Mouse (Mus musculus): ENCODE data around the gene Taok2. TPM values are rescaled to one million over a fixed set of nuclear protein-coding genes. Genes with fewer than 3 reads are reported as not detected.

The Taok2 gene
- total RNA-seq, 2 experiments from 2014 or later, result 156 to 160 TPM

DNA sequence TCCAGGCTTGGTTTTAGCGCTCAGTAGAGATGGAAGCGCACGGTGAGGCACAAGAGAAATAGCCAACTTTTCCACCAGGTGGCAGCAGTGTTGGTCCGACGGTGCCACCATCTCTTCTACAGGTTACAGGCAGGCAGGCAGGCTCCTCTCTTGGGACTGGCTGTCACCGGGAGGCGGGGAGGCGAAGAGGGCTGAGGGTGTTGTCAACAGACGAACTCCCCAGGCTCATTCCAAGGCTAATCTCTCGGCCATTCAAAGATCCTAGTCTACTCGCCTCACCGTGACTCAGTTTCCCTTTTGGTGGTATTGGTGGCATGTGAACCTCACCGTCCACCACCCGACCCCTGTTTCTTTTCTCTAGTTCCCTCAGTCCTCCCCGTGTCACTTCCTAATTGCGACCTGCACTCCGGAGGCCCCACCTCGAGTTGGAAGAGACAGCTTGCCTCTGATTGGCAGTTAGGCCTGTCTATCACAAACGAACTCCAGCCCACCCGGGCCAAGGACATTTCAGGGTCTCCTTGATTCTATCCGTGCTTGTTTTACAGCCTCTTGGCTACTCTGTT lies 52.4 kb downstream of the Taok2 start:
- DNase-seq (ENCODE audit: low spot score in 2 of 2), result peak; percentile 72 to 86

DNA sequence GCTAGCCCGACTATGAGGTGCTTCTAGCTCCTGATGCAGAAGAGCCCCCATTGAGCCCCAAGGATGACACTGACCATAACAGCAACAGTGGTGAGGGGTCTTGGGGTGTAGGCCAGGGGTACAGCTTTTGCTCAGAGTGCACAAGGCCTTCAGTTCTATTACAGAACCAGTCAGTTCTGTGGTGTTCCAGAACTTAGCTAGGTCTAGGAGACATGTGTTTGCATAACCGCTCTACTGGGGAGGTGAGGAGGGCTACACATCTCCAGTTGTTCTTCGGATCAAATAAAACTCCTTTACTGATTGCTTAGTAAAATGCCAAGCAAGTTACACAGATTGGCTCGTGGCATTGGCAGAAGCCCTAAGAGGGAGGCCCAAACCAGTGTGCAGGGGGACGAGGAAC lies 53.0 kb downstream of the Taok2 start, which contains the start of gene 4930451I11Rik:
Gene 4930451I11Rik, minus strand, starts transcription at position 101 of the 400 bp plus-strand sequence.
- no peak for DNase-seq (ENCODE audit: low spot score in 2 of 2)

DNA sequence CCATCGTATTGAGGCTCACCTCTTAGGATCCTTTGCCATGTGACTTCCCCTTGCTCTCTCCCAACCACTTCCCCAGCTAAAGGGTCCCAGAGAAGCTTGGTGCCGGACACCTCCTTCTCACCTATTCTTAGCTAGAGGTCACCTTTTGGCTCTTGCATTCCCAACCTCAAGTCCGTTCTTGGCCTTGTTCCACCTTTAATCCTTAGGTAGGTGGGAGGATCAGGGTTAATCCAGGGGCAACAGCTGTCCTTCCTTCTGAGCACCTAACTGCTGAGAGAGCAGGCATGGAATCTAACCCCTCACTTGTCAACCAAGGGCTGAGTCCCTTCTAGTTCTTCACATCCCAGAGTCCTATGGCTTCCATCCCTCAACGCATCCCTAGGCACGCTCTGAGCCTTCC lies 58.6 kb downstream of the Taok2 start:
- no peak for DNase-seq (ENCODE audit: low spot score in 2 of 2)

DNA sequence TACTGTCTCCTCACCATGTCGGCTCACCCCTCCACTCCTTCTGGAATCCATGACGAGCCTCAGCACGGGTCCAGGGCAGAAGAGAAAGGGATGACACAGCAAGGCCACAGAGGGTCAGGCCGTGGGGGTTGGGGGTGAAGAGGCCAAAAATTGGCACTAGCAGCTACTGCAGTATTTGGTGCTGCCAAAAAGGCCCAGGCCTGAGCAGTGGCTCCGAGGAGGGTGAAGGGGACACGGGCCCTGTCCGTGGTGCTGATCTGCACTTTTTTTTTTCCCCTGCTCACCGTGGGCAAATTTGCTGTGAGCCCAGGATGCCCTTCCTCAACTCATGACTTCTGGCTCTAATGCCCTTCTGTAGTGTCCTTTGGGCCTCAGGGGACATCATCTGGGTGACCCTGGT lies 59.1 kb downstream of the Taok2 start:
- DNase-seq (ENCODE audit: low spot score in 2 of 2), result no peak

DNA sequence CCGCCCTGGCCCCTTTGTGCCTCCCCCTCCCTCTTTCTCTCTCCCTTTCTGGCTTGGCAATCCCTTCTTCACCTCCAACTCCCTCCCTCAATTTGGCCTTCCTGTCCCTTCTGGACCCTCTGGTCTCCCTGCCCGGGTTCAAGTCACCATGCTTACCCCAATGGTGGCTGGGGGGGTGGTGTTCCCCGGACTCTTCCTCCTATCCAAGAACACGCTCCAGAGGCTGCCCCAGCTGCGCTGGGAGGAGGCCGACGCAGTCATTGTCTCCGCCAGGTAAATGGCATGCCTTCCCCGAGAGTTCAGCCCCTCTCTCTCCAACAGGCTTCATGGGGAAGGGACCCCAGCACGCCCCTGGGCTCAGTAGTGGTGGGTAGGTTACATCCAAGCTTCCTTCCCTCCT lies 60.6 kb downstream of the Taok2 start:
- DNase-seq (ENCODE audit: low spot score in 2 of 2), result no peak

DNA sequence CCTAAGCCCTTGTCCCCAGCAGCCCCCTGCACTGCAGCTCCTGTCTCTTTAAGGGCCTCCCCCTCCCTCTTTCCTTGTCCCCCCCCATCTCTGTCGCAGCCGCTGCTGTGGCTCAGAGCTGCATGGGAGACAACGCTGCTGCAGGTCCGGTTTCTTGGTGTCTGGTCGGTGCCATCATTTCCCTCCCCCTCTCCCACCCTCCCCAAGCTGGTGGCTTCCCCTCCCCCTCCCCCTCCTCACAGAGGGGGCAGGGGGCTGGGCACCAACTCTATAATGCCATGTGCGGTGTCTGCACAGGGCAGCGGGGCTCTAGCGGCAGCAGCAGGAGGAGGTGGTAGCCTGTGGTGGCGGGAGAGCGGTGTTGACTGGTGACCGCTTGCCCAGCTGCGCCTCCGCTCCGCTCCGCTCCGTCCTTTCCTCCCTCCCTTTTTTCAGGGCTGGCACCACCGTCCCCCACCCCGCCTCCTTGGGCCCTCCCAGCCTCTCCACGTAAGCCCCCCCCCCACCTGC lies 61.2 kb downstream of the Taok2 start:
- no peak for DNase-seq (ENCODE audit: low spot score in 2 of 2)

DNA sequence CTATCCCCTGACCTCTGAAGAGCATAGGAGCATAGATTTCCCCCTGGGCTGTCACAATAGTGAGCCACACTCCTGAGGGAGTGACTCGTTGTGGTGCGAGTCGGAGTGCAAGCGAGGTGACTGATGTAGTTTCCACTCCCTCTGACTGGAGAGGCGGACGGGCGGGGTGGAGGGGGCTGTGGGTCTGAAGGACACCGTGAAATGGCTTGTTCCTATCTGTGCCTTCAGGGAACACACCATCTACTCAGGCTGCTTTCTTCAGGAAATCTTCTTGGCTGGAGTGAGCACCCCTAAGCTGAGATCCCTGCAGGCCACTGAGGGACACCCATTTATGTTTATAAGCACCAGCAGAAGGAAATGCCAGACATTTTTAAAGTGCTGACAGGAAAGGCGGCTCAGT lies 61.8 kb downstream of the Taok2 start:
- no peak for DNase-seq (ENCODE audit: low spot score in 2 of 2)

DNA sequence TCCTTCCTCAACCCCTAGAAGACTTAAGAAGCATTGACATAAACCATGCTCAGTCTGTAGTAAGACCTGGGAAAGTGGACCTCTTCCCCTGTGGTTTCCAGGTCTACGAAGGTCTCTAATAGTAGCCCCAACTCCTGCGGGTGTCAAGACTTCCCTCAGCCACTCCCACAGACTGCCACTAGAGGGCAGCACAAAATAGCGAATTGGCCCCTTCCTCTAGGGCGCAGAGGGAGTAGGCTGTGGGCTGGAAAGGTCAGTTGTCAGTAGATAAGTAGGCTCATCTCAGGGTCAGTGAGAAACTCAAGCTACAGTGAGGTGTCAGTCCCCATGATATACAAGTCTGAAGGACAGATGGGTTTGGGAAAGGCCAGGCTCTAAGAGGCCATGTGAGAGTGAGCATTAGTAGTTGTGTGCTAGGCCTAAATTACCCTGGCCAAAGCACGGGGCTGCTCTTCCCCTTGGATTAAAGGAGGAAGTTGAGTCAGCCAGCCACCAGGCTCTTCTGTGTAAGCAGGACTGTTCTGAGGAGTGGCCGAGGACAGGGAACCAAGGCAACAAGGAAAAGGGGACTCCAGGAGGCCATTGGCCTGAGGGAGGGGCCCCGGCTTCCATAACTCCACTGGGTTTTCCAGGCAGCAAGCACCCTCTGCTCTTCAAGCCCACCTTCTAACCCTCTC lies 62.5 kb downstream of the Taok2 start:
- peak; percentile 56 to 85 for DNase-seq (ENCODE audit: low spot score in 2 of 2)

DNA sequence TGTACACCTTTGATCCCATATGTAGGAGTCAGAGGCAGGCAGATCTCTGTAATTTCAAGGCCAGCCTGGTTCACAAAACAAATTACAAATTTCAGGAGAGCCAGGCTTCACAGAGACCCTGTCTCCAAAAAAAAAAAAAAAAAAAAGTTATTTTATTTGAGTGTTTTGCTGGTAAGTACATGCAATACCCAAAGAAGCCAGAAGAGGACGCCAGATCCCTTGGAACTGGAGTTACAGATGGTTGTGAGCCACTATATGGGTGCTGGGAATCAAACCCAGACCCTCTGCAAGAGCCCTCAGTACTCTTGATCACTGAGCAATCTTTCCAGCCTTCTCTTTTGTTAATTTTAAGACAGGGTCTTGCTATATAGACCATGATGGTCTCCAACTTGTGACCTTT lies 65.7 kb downstream of the Taok2 start:
- no peak for DNase-seq (ENCODE audit: low spot score in 2 of 2)

DNA sequence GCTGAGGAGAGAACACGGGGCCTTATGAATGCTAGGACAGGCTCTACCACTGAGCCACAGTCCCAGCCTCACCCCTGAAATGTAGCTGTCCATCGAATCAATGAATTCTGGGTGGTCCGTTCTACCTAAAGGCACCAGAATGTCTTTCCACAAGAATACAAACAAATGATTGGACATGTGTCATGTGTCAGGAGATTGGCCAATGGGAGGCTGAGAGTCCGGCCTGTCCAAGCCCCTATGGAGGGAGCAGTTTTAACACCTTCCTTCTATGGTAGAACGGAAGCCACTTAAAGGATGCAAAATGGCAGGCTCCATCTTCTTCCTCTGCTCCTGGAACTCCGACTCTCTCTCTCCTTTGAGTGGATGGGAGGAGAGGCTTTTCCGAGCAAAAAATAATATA lies 66.9 kb downstream of the Taok2 start:
- DNase-seq (ENCODE audit: low spot score in 2 of 2), result no peak

DNA sequence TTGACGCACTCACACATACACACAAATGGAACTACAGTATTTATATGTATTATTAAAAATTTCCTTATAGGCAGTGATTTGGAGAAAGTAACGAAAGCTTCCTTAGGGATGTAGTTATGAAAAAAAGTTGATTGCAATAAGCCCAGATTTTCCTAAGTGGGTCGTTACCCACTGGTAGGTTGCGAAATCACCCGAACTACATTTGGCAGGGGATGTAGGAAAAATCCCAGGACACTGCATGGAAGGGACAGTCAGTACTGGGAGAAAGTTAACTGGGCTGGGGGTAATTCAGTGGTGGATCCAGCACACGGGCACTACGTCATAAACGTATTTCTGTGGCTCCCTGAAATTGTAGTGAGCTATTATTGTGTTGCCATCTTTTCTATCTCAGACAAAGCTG lies 68.0 kb downstream of the Taok2 start:
- no peak for DNase-seq (ENCODE audit: low spot score in 2 of 2)

DNA sequence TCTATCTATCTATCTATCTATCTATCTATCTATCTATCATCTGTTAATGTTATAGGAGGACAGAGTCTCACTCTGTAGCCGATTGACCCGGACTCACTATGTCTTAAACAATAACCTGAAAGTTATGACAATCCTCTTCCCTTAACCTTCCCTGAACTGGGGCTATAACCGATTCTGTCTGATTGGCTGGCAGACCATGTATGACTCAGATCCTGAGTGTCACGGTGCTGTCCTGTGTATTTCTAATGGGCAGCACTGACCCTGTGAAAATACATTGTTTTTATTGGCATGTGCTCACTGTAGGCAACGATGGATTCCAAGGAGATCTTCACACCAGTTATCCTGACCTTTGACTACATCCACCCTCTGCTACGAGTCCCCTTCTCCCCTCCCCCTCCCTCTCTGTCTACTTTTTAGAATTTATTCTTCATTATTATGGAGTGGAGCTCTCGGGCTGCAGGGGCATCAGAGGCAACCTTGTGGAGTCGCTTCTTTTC lies 68.7 kb downstream of the Taok2 start:
- no peak for DNase-seq (ENCODE audit: low spot score in 2 of 2)

Other genes starting within 250 kb of the Taok2 start
- gene Sgf29, start 235.4 kb downstream of the Taok2 start, total RNA-seq (2021), result 10 to 100 TPM; 26.1 to 33.5 TPM
- gene Sult1a1, start 208.3 kb downstream of the Taok2 start, total RNA-seq (2021), result 10 to 100 TPM in 1 of 2 experiments, 1 to 10 TPM in 1; 9.5 to 11.6 TPM
- 100 to 1,000 TPM; 105 to 106 TPM for gene Bola2, start 189.3 kb downstream of the Taok2 start, total RNA-seq (2021)
- gene Slx1b, start 188.9 kb downstream of the Taok2 start, total RNA-seq (2021), result 10 to 100 TPM; 17.3 to 17.4 TPM
- gene Coro1a, start 176.9 kb downstream of the Taok2 start, total RNA-seq (2021), result 100 to 1,000 TPM; 121 to 122 TPM
- 100 to 1,000 TPM; 174 to 194 TPM for gene Mapk3, start 125.1 kb downstream of the Taok2 start, total RNA-seq (2021)
- 1 to 10 TPM; 2.2 to 4.6 TPM for gene Gdpd3, start 118.4 kb downstream of the Taok2 start, total RNA-seq (2021)
- 100 to 1,000 TPM; 286 to 300 TPM for gene Ypel3, start 107.7 kb downstream of the Taok2 start, total RNA-seq (2021)
- under 1 TPM; 0.56 to 0.64 TPM for gene Tbx6, start 103.2 kb downstream of the Taok2 start, total RNA-seq (2021)
- gene Ppp4c, start 92.2 kb downstream of the Taok2 start, total RNA-seq (2021), result 10 to 100 TPM; 48.9 to 54.5 TPM
- 10 to 100 TPM; 62.4 to 68.1 TPM for gene Fam57b, start 87.0 kb downstream of the Taok2 start, total RNA-seq (2021)
- not detected for gene 4930451I11Rik, start 53.1 kb downstream of the Taok2 start, total RNA-seq (2021)
- gene Doc2a, start 37.3 kb downstream of the Taok2 start, total RNA-seq (2021), result 10 to 100 TPM; 15.8 to 18.5 TPM
- 10 to 100 TPM; 25.8 to 30.9 TPM for gene Hirip3, start 22.7 kb downstream of the Taok2 start, total RNA-seq (2021)
- gene Ino80e, start 22.3 kb downstream of the Taok2 start, total RNA-seq (2021), result 10 to 100 TPM; 48.4 to 55.6 TPM
- 10 to 100 TPM; 18.4 to 23.1 TPM for gene Tmem219, start 38.2 kb upstream of the Taok2 start, total RNA-seq (2021)
- gene Kctd13, start 44.2 kb upstream of the Taok2 start, total RNA-seq (2021), result 100 to 1,000 TPM; 192 to 198 TPM
- 10 to 100 TPM; 33.3 to 33.7 TPM for gene Asphd1, start 64.9 kb upstream of the Taok2 start, total RNA-seq (2021)
- 100 to 1,000 TPM; 475 to 503 TPM for gene Sez6l2, start 65.9 kb upstream of the Taok2 start, total RNA-seq (2021)
- 100 to 1,000 TPM; 164 to 166 TPM for gene Cdipt, start 91.2 kb upstream of the Taok2 start, total RNA-seq (2021)
- not detected for gene Cdiptos, start 91.4 kb upstream of the Taok2 start, total RNA-seq (2021)
- gene Mvp, start 129.9 kb upstream of the Taok2 start, total RNA-seq (2021), result 10 to 100 TPM in 1 of 2 experiments, 1 to 10 TPM in 1; 8.5 to 10.0 TPM
- gene Pagr1b, start 131.8 kb upstream of the Taok2 start, total RNA-seq (2021), result not detected
- 10 to 100 TPM; 16.7 to 17.4 TPM for gene Pagr1a, start 132.6 kb upstream of the Taok2 start, total RNA-seq (2021)
- 10 to 100 TPM; 61.2 to 65.1 TPM for gene Gm42742, start 136.4 kb upstream of the Taok2 start, total RNA-seq (2021)
- gene Prrt2, start 136.5 kb upstream of the Taok2 start, total RNA-seq (2021), result 100 to 1,000 TPM; 246 to 261 TPM
- gene Maz, start 142.3 kb upstream of the Taok2 start, total RNA-seq (2021), result 100 to 1,000 TPM; 238 to 241 TPM
- gene Kif22, start 157.8 kb upstream of the Taok2 start, total RNA-seq (2021), result 1 to 10 TPM; 3.1 to 6.0 TPM
- gene Zg16, start 202.6 kb upstream of the Taok2 start, total RNA-seq (2021), result not detected
- 1 to 10 TPM in 1 of 2 experiments, under 1 TPM in 1; 0.84 to 1.6 TPM for gene AI467606, start 206.7 kb upstream of the Taok2 start, total RNA-seq (2021)
- under 1 TPM; 0.20 to 0.50 TPM for gene Qprt, start 237.5 kb upstream of the Taok2 start, total RNA-seq (2021)

All from layer of hippocampus, adult 18-20 months (tissue).